Mouse (Mus musculus): ENCODE data around the gene Snapc4. TPM values are rescaled to one million over a fixed set of nuclear protein-coding genes. Genes with fewer than 3 reads are reported as not detected.

Snapc4 gene
- polyA plus RNA-seq (2012; rRNA removed; ENCODE audit: low replicate concordance): 27.9 and 57.8 TPM in 2 replicates

GRCm38 (mm10) chr2:26380131-26380771 lies at the start of gene Snapc4:
TSS of gene Snapc4 (minus strand) at chr2:26380653.

GRCm38 (mm10) chr2:26408515-26409356 lies 28.3 kb upstream of the Snapc4 start, which contains the start of gene Inpp5e:
TSS of gene Inpp5e (minus strand) at chr2:26409203.

GRCm38 (mm10) chr2:26389154-26389690 lies 8.8 kb upstream of the Snapc4 start, which contains the start of the genes Entr1 and Pmpca:
TSS of gene Entr1 (minus strand) at chr2:26389316.
TSS of gene Pmpca (plus strand) at chr2:26389339.

GRCm38 (mm10) chr2:26360772-26361171 lies 19.7 kb downstream of the Snapc4 start, which contains the start of gene Card9:
TSS of gene Card9 (minus strand) at chr2:26360918.

DNA sequence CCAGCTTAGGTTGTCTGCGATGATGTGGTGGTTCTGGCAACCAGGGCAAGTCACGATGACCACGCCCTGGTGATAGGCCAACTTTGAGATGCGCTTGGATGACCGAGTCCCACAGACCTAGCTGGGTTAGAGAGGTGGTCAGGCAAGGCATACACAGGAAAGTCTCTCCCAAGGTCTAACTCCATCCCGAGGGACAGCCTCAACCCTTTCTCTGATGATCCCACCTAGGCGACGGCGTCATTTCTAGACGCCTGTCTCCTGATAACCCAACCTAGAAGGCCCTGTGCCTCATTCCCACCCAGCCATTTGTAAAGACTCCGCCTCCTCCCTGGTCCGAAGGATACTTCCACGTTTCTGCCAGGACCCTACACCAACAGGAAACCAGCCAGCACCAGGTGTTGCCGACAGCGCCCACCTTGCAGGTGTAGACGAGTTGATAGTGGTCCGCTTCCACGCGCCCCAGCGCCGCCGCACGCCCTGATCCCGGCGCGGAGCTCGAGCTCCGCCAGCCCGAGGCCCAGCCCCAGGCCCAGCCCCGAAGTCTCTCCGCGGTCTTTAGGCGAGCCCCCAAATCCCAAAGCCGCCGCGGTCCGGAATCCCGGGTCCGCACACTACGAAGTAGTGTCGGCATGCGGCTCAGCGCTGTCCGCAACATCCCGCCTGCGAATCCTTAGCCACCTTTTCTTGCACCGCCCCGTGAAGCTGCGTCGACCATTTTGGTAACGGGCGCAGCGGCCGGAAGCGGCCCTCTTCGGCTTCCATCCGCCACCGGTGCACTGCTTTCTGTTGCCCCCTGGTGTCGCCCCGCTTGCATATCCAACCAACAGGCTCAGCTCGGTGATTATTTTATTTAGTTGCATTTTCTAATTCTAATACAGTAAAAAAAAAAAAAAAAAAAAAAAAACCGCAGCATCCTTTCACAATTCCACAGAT lies 28.8 kb downstream of the Snapc4 start, which contains the start of gene Dnlz:
Gene Dnlz (minus strand): TSS at position 753 of the 933 bp plus-strand sequence.

DNA sequence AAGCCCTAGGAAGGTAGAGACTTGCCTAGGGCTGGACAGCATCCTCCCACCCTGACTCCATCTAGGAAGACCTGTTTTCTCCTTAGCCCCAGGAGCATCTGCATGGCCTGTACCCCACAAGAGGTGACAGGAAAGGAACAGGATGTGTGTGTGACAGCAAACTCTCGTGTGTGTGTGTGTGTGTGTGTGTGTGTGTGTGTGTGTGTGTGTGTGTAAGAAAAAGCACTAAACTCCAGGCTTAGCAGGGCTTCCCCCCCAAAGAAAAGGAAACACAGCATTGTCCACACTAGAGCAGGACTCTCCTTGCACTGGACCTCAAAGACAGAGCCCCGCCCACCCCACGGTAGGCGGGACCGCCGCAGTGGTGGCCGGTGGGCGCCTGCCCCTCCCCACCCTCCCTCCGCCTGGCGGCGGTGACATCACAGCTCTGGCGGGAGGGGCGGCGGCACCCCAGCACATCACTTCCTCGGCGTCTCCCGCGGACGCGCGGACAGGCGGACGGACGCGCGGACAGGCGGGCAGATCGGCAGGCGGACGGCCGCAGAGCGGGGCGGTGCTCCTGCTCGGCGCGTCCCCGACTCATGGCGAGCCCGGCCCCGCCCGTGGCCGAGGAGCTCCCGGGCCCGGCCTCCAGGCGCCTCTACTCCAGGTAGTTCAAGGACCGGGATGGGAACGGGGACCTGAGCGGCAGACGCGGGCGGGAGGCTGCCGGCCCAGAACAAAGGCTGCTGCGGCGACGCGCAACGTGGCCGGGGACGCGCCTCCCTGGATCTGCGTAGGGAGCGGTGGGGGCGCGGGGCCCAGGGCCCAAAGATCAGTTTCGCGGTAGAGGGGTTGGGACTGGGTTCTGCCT lies 65.2 kb downstream of the Snapc4 start, which contains the start of gene Gpsm1:
Gene Gpsm1 (plus strand): TSS at position 444 of the 853 bp plus-strand sequence.

Other genes with a start within 250 kb of the Snapc4 start
- gene Lhx3, start 172.4 kb downstream of the Snapc4 start, polyA plus RNA-seq (2012; rRNA removed; ENCODE audit: low replicate concordance): not detected in 2 replicates
- 14.7 and 18.8 TPM in 2 replicates for gene Qsox2, start 143.1 kb downstream of the Snapc4 start, polyA plus RNA-seq (2012; rRNA removed; ENCODE audit: low replicate concordance)
- gene Ccdc187, start 86.1 kb downstream of the Snapc4 start, polyA plus RNA-seq (2012; rRNA removed; ENCODE audit: low replicate concordance): 0.11 and 8.5 TPM in 2 replicates
- gene Gpsm1, start 65.1 kb downstream of the Snapc4 start, polyA plus RNA-seq (2012; rRNA removed; ENCODE audit: low replicate concordance): 16.2 and 35.7 TPM in 2 replicates
- gene Dnlz, start 28.5 kb downstream of the Snapc4 start, polyA plus RNA-seq (2012; rRNA removed; ENCODE audit: low replicate concordance): 29.0 and 35.4 TPM in 2 replicates
- 5.6 and 7.3 TPM in 2 replicates for gene Card9, start 19.7 kb downstream of the Snapc4 start, polyA plus RNA-seq (2012; rRNA removed; ENCODE audit: low replicate concordance)
- 101 and 135 TPM in 2 replicates for gene Entr1, start 8.7 kb upstream of the Snapc4 start, polyA plus RNA-seq (2012; rRNA removed; ENCODE audit: low replicate concordance)
- 53.8 and 54.1 TPM in 2 replicates for gene Pmpca, start 8.7 kb upstream of the Snapc4 start, polyA plus RNA-seq (2012; rRNA removed; ENCODE audit: low replicate concordance)
- 24.4 and 34.8 TPM in 2 replicates for gene Inpp5e, start 28.6 kb upstream of the Snapc4 start, polyA plus RNA-seq (2012; rRNA removed; ENCODE audit: low replicate concordance)
- 64.2 and 91.7 TPM in 2 replicates for gene Sec16a, start 64.6 kb upstream of the Snapc4 start, polyA plus RNA-seq (2012; rRNA removed; ENCODE audit: low replicate concordance)
- gene Notch1, start 136.0 kb upstream of the Snapc4 start, polyA plus RNA-seq (2012; rRNA removed; ENCODE audit: low replicate concordance): 46.1 and 48.7 TPM in 2 replicates
- 452 and 898 TPM in 2 replicates for gene Egfl7, start 199.4 kb upstream of the Snapc4 start, polyA plus RNA-seq (2012; rRNA removed; ENCODE audit: low replicate concordance)
- not detected in 2 replicates for gene Gm20532, start 206.0 kb upstream of the Snapc4 start, polyA plus RNA-seq (2012; rRNA removed; ENCODE audit: low replicate concordance)
- 1,001 and 1,831 TPM in 2 replicates for gene Agpat2, start 223.8 kb upstream of the Snapc4 start, polyA plus RNA-seq (2012; rRNA removed; ENCODE audit: low replicate concordance)
- gene Fam69b, start 247.8 kb upstream of the Snapc4 start, polyA plus RNA-seq (2012; rRNA removed; ENCODE audit: low replicate concordance): 39.7 and 59.8 TPM in 2 replicates